Mouse (Mus musculus): ENCODE data around the gene Tet1.

- TF ChIP-seq POLR2A (IDR thresholded peaks at IDR 0.05; ENCODE audit: control insufficient read depth, low read depth, low read length) (peak; percentile 93), CTCF (IDR thresholded peaks at IDR 0.05; ENCODE audit: control insufficient read depth, insufficient read depth, insufficient replicate concordance, low read depth, low read length) (no peak)
These were observed 116.4 kb downstream of the Tet1 start, which contains the start of gene Ccar1 for GRCm38 (mm10) chr10:62792177-62793090.

Measured in testis, adult 2 months (tissue).